Mouse (Mus musculus) adrenal gland, adult 2 months (tissue): Measurements from ENCODE around the gene Fgfrl1. TPM values are rescaled to one million over a fixed set of nuclear protein-coding genes. Genes with fewer than 3 reads are reported as not detected.

Experiments used
- DNase-seq: peaks from one replicate; pipeline ENCODE4 v3.0.0; 2021
- long read RNA-seq: library from polyadenylated mRNA; stranded (forward); transcript quantifications from one replicate; pipeline ENCODE4 v2.0.0, GENCODE M21; 2021
- polyA plus RNA-seq: library from polyadenylated mRNA; depleted of rRNA; stranded (reverse); fragments of >200 nt; gene quantifications from 2 replicates; pipeline ENCODE4 v1.2.3, GENCODE M21; 2012; rRNA removed
- total RNA-seq, 2 experiments: library from RNA; stranded (reverse); gene quantifications; 2 replicates each; pipeline ENCODE4 v1.2.3; 2021

The Fgfrl1 gene
- total RNA-seq: 10 to 100 TPM; 21.5 to 48.5 TPM
- polyA plus RNA-seq: 72.1 and 103 TPM in 2 replicates
- long read RNA-seq, transcript Fgfrl1-201 (7 exons, 2,329 nt): major isoform, 20 of 33 reads
- long read RNA-seq, partial matches to known transcripts: 1 of 33 reads
- long read RNA-seq, other reads (novel, unspliced or antisense): 12 of 33 reads

DNA sequence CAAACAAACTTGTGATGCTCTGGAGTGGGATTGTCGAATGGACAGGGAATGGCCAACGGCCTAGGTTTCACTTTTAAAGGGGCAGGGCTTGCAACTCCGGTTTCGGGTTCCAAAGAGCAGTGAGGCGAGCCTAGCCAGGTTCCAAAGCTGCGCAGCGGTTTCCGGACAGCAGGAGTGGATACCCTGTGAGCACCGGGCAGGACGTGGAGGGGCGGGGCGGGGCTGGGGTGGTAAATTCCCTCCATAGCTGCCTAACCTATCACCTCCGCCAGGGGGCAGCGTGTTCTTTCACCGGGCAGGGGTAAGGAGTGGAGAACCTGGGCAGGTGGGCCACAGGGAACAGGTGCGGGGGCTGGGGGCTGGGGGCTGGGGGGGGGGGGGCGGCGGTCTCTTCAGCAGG lies at the start of gene Fgfrl1:
Fgfrl1 (plus strand) TSS at position 112 of the 400 bp plus-strand sequence.
- DNase-seq: peak; percentile 78

- no peak for DNase-seq
Observed at GRCm38 (mm10) chr5:108643674-108644073, 48.5 kb upstream of the Fgfrl1 start.

DNA sequence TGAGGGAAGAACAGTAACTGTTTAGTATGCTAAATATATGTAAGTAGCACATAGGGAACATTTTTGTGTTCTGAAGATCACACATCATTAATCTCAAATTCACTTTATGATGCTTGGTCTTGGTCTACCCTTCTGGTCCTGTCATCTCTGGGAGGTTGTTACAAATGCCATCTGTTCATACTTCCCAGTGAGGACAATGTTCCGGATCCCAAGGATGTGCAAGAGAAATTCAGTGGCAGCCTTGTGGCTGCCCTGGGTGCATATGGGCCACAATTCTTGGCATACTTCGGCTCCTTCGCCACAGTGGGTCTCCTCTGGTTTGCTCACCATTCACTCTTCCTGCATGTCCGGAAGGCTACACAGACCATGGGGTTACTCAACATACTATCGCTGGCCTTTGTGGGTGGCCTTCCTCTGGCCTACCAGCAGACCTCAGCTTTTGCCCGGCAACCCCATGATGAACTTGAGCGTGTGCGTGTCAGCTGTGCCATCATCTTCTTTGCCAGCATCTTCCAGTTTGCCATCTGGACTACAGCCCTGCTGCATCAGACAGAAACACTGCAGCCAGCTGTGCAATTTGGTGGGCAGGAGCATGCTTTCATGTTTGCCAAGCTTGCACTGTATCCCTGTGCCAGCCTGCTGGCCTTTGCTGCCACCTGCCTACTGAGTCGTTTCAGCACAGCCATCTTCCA lies 46.4 kb upstream of the Fgfrl1 start:
- no peak for DNase-seq

DNA sequence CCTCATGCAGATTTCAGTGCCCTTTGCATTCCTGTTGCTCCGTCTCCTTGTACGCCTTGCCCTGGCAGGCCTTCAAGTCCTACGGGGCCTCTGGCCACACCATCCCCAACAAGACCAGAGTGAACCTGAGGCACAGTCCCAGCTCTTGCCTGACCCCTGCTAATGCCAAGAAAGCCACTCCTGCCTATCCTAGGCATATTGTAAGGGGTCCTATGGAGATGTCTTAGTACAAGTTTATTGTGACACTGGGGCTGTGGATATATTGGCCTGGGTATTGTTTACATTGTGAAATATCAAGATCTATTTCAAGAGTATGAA lies 45.9 kb upstream of the Fgfrl1 start:
- no peak for DNase-seq

DNA sequence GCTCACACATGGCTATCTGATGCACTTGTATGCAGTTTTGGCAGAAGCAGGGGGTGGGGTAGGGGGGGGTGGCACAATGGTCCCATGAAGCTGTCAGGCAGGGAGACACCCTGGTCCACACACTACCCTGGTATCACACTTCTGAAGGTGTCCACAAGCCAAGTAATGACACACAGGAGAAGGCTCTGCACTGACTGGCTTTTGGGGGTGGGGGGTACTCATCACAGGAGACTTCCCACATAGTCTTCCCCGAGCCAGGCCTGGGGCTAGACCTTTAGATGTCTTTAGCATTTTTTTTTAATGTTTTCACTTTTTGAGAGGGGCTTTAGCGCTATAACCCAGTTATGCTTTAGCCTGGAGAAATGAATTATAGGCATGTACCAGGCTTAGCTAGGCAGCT lies 44.9 kb upstream of the Fgfrl1 start:
- DNase-seq: no peak

DNA sequence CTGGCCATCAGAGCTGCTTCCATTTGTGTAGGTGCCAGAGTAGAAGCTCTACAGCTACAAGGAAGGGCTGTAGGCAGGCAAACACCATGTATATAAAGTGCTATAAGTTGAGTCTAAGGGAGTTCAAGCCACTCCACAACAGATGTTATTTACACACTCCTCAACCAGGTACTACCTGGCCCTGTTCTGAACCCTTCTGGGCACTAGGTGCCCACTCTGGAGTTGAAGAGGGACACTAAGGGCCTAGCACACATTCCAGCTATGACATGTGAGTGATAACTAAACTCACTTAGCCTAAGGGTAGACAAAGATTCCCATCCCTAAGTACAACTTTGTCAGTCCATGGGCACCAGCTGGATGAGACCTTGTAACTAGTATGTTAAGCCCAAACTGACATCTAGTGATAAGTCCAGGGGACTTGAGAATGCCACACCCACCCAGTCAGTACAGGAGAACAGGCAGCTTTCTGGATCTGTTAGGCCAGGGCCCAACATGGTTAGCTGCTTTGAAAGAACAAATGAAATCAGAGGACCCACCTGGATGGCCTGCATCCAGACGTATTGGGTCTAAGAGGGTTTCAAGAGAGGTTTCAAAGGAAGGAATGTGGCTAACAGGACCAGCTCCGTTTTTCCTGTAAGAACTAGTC lies 44.2 kb upstream of the Fgfrl1 start:
- DNase-seq: no peak

DNA sequence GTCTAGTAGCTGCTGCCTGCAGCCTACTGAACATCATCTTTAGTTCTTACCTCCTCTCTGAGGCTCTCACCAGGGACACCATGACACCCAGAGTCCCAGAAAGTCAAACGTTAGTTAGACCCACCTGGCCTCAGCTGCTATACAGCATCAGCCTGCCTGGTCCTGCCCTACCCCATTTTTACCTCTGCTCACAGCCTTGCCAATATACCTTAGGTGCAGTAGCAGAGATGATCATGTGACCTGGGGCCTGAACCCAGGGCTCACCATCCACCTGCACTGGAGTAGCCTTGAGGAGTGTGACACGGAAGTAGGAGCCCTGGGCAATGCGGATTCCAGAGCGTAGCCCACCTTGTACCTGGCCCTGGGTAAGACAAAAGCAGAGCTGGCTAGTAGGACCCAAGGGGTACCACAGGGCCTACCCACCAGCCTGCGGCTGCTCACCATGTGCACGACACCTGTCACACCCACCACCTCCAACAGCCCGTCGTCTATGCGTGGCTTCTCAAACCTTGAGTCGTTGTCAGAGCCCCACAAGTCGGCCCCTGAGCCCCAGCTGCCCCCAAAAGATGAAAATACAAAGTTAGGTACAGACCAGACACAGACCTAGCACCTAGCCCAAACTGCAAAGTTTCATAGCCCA lies 43.1 kb upstream of the Fgfrl1 start:
- no peak for DNase-seq

DNA sequence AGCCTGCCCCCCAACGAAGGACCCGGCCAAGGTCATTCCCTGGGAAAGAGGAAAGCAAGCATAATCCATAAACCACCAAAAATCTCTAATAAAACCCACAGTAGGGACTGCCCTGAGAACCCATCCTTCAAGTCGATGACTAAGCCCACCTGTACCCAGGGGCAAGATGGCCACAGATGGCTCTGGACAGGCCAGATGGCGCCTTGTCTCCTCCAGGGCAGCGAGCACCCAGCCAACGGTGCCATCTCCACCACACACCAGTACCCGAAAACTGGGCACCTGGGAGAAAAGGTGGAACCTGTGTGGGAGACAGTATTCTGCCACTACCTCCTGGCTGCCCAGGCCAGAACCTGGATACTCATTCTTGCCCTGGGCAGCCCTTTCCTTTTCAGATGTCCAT lies 41.8 kb upstream of the Fgfrl1 start:
- DNase-seq: no peak

GRCm38 (mm10) chr5:108651136-108651720 lies 41.0 kb upstream of the Fgfrl1 start:
- no peak for DNase-seq

DNA sequence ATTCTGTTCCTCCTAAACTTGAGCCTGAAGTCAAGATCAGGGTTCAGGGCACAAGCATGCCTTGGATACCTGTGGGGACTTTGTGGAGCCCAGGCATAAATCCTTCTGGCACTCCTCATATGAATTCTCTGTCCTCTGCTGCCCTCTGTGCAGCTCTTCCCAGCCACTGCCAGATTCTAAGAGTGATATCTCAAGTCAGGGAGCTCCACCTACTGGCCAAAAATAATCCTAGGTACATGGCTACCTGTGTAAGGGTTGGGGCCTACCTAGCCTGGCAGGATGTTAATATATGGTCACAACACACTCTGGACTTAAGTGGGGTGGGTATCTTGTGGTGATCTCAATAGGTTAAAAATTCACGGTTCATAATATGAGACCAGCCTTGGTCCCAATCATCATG lies 40.4 kb upstream of the Fgfrl1 start:
- peak; percentile 61 for DNase-seq

GRCm38 (mm10) chr5:108653341-108653740 lies 38.8 kb upstream of the Fgfrl1 start:
- no peak for DNase-seq

DNA sequence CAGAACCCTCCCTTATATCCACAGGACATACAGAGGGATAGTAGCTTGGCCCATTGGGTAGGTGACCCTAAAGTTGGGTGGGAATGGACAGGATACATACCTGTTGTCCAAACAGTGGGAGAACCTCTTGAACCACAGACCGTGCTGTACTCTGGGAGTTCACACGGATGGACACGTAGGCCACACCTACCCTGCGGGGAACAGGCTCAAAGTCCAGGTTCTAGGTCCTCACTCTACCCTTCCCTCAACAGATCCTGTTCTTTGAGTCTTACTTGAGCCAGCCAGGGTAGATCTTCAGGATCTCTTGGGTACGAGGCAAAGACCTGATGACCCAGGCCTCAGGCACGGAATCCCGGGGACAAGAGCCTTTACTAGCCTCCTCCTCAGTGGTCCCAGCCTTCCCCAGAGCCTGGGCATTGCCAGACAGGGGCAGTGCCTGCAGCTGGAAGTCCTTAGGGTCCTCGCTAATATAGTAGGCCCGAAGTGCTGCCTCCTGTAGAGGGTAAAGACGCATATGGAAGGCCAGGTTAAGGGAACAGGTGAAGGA lies 37.7 kb upstream of the Fgfrl1 start:
- DNase-seq: no peak

GRCm38 (mm10) chr5:108655381-108655780 lies 36.8 kb upstream of the Fgfrl1 start:
- no peak for DNase-seq

DNA sequence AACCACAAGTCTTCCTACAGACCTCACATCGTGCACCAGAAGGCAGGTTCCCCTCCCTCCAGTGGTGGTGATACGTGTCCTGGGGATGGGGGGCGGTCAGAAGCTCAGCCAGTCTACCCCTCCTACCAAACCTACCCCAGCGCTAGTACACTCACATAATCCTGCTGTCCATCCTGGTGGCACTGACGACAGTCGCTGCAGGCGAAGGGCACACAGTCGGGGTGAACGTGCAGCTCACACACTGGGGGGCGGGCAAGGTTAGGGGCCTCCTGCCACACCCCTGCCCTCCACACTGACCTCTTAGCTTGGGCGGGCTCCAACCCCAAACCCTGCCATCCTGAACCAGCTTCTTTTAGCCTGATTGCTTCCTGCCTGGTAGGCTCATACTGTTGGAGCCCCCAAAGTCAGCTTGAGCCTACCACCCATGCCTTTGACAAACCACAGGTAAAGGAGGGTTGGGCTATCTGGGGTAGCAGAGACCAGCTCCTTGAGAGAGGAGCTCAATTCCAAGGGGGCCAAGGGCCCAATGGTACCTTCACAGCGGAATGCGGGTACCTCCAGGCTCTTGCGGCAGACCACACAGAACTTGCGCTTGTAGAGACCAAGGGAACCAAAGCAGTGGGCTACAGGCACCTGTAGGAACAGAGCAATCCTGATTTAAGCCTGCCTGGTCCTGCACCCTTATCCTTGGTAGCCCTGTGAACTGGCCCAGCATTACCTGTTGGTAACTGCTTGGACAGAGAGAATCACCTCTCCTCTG lies 36.1 kb upstream of the Fgfrl1 start:
- no peak for DNase-seq

GRCm38 (mm10) chr5:108657406-108657805 lies 34.8 kb upstream of the Fgfrl1 start:
- DNase-seq: no peak

DNA sequence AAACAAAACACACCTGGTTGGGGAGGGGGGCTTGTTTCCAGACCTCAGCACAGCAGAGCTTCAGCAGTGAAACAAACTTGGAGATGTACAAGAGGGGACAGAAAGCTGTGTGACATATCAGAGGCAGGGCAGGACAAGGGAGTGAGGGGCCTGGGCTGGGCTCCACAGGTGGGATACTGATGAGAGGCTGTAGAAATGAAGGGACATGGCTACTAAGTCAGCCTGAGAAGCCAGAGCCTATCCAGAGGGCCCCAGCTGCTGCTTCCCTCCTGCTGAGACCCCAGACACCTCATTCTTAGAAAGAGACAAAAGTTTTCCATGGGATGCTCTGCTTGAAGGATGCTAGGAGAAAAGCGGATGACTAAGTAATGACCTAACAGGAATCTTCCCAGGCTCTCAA lies 33.6 kb upstream of the Fgfrl1 start:
- DNase-seq: no peak

GRCm38 (mm10) chr5:108659698-108660631 lies 32.2 kb upstream of the Fgfrl1 start, which contains the start of gene Idua:
TSS of gene Idua (plus strand) at chr5:108660331.
- no peak for DNase-seq

GRCm38 (mm10) chr5:108660632-108661268 lies 31.4 kb upstream of the Fgfrl1 start:
- peak; percentile 96 for DNase-seq

DNA sequence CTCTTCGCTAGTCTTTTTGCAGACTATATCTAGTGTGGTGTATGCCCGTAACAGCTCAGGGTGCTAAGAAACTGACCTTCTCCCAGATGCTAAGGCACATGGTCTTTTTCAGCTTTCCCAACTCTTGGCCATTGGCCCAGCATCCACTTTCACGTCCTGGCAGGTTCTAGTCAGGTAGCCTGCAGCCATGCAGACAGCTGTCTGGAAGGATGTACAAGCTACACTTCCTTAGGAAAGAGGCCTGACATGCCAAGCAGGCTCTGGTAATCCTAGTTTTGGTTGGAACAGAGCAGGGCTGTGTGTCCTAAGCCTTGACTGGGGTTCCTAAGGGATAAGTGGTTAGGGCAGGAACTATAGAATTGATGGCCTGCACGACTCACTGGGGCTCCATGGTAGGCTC lies 29.4 kb upstream of the Fgfrl1 start:
- no peak for DNase-seq

DNA sequence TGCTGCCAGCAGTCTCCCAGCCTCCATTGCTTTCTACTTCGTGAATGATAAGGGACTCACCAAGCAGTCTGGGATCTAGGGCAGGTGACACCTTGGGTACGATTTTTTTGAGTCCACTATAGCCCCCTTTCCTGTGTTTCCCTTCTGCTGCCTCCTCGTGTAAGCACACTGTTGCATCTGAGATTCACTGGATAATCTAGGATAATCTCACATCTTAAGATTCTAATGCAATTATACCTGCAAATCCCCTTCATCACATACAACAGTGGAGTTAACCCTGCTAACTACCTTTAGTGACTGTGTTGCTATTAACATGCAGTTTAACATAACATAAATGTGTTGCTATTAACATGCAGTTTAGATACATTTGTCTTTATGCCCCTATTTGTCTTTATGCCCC lies 27.1 kb upstream of the Fgfrl1 start:
- no peak for DNase-seq
